Mouse (Mus musculus) cerebral cortex, adult 2 months (tissue): ENCODE measurements around the gene Prune2.

Experiments used
- WGBS: fragments of 180-500 bp; shearing (Covaris S2); methylation state at CpG from one replicate; pipeline ENCODE4 v1.1.7; 2018; 5-methylcytosine and 5-hydroxymethylcytosine counted together

The Prune2 gene

DNA sequence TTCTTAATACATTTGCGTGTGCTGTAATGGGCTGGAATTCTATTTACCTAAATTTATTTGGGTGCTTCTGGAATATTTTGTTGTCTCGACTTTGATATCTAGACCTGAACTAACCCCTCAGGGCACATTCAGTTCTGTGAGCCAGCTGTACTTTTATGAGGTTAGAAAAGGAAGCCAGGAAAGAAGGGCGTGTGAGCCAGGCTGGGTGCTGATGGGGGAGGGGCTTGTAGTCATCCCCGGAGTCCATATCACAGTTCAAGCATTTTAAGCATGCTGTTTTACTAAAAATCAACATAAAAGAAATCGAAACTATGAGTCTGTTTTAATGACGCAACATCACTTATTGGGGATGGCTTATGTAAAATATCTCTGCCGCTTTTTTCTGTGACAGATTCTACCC lies 42.0 kb downstream of the Prune2 start:
- WGBS, result 84% methylated on average over 7 of the region's 7 CpGs

DNA sequence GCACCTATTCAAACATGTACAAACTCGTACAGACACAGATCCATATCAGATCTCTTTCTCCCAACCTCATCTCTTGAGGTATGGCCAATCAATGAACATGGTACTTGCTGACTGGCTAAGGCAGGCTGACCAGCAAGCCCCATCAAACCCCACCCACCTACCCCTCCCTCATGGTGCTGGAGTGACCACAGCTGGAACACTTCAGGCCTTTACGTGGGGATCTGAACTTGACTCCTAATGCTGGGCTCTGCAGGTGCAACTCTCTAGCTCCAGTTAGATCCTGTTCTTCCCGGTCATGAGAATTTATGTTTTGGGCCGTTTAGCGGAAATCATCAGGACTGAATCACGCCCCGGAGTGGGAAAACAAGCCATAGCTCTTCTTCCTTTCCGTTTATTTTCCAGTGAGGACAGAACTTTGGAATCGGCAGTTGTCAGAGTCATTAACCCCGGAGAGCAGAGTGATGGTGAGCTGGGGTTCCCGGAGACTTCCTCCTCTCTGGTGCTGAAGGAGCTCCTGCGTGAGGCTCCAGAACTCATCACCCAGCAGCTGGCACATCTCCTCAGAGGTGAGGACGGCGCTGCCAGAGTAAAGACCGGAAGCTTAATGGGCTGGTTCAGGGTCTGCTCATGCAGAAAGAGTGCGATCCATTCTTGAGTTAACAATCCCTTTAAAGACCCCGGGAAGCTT lies 50.4 kb downstream of the Prune2 start:
- WGBS, result 82% methylated on average over 17 of the region's 17 CpGs

DNA sequence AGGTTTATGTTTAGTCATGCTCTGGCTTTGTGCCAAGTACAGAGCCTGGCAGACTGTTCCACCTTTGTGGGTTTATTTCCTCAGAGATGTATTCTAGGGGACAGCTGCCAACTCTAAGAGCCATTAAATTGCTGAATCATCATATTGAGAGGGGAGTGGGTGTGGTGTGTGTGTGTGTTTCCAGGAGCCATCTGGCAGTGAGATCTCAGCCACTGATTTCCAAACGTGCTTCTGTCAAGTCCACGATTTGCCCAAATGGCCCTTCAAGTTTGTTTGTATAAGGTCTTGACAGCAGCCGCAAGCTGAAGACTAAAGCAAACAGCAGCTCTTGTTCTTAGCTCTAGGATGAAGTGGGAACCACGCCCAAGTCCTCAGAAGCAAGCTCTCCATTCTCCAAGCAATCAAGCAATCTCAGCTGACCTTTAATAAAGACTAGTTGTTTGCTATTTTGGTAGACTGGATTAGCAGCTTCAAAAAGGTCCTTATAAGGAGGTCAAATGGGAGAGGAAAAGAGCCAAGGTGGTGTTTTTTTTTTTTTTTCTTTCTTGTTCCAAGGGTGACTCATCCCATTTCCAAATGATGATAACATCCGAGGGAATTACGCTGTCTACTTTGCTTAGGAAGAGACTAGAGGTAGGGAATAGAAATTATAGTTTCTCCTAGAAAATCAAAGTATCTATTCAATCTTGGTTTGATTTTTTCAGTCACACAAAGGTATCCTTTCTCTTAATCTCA lies 55.5 kb downstream of the Prune2 start:
- 17% methylated on average over 6 of the region's 6 CpGs for WGBS

DNA sequence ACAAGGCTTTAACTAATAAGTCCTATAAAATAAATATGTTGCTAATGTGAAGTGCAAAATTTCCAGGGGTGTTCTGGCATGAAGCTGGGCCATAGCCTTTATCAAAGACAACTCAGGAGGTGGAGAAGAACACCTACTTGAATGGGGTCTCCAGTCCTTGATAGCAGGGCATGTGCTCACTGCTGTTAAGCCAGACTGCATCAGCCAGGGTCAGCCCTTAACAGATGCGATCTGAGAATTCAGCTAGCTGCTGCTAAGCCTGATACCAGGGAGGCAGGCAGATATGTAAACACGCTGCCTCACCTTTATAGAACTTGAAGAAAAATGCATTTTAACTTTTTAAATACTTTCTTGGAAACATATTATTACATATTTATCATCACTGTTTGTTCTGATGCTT lies 57.2 kb downstream of the Prune2 start:
- 83% methylated on average over 2 of the region's 2 CpGs for WGBS

DNA sequence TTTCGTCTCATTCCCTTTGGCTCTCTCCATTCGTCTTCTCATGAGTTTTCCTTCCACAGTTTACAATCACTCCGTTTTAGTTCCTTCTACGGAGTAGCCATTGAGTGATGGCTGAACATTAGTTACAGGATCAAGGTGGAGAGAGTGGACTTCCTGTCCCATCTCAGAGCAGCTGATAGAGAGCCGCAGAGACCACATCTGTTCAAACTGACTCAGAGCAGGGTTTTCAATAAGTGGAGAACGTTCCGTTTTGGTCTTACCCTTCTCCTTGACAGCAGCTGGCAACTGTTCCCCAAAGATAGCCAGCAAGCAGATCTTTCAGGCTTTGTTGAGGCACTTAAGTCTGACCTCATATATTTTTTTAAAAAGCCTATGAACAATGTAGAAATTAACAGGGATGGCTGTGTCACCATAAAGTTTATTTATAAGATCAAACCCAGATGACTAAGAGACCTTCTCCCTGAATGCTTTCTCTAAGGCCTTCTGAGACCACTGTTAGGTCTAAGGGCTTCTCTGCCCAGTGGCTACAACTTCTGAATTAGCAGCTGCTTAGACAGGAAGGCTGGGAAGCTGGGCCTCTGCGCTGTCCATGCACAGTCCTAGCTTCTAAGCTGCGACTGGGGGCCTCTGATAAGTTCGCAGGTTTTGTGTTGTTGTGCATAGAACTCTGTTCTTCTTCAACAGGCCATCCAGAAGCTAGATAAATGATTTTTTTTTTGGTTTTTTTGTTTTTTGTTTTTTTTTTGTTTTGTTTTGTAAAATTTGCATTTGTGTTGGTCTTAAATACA lies 58.6 kb downstream of the Prune2 start:
- WGBS, result 74% methylated on average over 10 of the region's 10 CpGs

DNA sequence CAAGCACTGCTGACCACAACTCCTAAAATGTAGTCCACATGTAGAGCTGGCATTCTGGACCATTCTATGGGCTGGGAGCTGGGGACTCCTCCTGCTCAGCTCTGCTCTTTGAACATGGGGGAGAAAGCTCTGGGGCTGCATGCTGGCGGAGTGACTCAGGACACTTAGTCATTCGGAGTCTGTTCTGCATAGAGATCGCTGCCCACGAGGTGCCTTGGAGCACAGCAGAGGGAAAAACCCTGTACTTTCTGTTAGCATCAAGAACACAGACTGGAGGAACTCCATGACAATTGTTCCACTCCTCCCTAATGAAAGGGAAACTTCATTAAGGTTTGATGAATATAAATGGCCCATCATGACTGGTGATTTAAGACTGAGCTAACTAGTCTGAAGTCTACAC lies 68.8 kb downstream of the Prune2 start:
- WGBS, result 59% methylated on average over 4 of the region's 4 CpGs

DNA sequence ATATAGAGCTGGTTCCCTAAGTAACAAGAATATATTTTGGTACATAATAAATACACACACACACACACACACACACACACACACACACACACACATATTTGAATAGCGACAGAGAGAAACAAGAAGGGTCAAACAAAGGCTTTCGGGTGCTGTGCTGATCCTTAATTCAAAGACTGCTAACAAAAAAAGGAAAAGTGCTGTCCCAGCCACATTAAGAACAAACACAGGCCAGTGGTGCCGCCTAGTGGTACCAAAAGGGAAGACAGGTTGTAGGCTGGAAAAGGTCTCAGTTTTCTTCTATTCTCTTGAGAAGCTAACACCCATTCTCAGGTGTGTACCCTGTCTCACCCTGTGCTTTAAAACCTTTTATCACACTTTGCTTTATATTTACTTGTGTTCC lies 74.4 kb downstream of the Prune2 start:
- 8% methylated on average over 3 of the region's 3 CpGs for WGBS

DNA sequence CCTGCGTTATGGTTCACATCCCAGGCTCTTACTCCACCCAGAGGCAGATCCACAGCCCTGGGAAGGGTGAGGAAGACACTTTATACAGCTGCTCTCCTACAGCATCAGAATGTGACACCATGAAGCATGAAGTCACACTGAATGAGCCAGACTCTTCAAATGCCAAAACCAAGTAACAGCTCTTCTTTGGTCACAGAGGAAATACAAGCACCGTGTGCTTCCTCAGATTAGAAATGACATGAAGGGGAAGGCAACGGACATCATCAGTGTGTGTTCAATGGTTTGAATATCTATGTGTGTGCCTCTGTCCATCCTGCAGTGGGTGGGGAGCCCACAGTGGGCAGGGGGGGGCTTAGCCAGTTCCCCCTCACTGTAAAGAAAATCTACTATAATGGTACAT lies 76.4 kb downstream of the Prune2 start:
- 68% methylated on average over 3 of the region's 3 CpGs for WGBS

DNA sequence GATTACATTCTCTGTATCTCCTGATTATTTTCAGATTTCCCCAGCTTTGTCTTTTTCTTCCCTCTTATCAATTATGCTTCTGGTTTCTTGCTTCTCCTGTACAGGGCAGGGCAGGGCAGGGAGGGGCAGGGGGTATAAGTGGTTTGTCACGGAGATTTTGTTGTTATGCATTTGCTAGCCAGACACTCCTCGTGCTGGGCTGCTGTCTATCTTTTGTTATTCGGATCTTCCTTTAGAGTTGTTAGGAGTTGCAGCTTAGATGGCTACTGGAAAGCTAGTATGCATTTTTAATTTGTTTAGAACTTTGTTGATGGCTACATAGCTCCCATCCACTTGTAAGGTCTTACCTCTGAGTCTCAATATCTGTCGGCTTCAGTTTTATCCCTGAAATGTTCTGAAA lies 91.0 kb downstream of the Prune2 start:
- 86% methylated on average over 4 of the region's 4 CpGs for WGBS

DNA sequence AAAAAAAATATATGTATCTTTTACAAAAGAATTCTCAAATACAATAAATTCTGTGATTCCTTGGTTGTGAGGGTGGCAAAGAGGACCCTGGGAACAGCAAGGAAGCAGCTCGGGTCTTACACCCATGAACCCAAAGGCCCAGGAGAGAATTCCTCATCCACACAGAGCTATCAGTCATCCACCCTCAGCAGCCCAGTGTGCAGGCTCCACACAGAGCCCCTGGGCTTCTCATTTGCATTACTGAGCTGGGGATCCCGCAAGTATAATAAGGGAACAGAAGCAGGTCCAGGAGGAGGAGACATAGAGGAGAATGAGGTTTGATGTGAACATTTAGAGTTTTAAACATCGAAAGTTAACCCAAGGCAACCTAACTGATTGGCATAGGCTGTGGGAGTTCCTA lies 100.0 kb downstream of the Prune2 start:
- WGBS, result 66% methylated on average over 3 of the region's 3 CpGs

DNA sequence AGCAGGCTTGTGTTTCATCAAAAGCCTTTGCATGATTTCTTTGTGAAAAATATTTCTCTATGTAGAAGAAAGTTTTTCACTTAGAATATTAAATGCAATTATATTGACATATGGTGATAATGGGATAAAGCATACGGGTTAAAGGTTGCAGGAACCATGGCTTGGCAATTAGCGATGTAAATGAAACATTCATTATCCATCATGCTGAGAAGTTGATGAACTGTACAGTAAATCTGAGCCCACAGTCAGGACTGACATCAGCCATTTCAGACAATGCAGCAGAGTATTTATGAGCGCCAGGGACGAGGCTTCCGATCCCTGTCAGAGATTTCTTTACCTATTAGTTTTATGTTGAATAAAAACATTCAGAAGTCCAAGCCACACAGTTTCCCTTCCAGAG lies 104.2 kb downstream of the Prune2 start:
- 81% methylated on average over 5 of the region's 5 CpGs for WGBS

DNA sequence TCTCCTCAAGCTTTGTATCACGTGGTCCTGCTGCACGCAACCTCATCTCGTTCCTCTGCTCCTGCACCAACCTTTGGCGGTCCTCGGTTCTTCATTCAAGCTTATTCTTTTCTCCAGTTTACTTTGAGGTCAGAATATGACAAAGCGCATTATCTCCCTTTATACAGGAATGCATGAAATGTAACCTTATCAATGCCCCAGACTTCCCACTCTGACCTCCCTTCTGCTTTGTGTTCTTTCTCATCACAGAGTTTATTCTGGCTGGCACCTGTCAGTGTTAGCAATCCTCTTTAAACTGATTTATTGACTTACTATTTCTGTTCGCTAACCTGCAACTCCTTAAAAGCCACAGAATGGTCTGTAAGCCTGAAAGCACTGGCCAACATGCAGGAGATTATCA lies 113.1 kb downstream of the Prune2 start:
- WGBS, result 92% methylated on average over 7 of the region's 7 CpGs

DNA sequence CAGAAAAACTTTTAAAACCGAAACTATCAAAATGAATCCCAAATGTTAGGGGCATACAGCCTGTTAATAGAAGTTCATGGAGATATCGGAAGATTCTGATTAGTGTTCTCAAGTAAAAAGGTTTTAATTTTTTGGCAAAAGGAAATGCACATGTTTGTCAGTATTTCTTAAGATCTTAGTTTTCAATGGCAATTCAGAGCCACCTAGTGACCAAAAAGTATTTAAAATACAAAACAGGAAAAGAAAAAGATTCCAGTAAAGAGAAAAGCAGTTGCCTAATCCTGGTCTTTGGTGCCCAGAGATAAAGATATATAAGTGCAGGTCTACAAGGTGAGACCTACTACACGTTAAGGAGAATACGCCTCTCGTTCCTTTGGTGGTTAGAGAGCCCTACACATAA lies 115.3 kb downstream of the Prune2 start:
- WGBS, result 89% methylated on average over 5 of the region's 5 CpGs

DNA sequence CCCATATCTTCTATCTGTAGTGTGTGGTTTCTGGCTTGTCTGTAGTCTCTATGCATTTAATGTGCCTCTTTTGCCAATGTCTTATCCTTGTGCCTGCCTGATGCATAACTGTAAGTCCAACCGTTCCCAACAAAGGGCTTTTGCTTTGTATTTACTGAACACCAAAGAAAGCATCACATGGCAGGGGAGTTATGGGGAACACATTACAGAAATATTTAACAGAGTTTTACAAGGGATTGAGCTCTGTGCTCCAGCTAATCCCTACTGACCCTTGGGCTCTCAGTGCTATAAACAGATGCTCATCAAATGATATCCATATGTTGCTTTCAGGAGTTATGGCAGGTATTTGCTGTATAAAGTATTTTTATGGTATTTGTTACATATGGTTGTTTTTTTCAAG lies 116.3 kb downstream of the Prune2 start:
- WGBS, result 81% methylated on average over 1 of the region's 1 CpGs

DNA sequence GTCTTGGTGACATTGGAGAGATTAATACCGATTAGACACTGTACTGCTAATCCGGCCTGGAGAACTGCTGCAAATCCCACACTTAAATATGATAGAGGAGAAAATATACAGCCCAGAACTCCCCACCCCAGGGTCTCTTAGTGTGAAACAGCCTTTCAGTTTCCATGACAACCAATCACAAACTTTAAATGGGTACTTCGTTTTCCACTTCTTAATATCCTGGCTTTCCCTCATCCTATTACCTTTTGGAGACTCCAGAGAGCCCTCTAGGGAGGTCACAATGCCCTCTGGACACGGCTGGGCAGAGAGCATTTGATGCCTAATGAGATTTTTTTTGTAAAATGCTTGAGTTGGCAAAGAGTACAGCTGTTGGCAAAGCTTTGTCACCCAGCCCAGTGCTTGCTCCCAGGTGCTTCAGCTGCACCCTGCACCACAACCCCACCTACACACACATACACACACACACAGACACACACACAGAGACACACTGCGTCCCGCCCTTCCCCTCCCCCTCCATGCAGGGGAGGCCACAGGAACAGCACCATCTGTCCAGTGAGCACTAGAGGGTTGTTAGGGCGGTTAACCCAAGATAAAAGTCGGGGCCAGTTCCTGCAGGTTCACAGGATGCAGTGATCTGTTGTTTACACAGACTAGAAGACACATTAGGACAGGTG lies 122.9 kb downstream of the Prune2 start:
- WGBS, result 64% methylated on average over 8 of the region's 8 CpGs

DNA sequence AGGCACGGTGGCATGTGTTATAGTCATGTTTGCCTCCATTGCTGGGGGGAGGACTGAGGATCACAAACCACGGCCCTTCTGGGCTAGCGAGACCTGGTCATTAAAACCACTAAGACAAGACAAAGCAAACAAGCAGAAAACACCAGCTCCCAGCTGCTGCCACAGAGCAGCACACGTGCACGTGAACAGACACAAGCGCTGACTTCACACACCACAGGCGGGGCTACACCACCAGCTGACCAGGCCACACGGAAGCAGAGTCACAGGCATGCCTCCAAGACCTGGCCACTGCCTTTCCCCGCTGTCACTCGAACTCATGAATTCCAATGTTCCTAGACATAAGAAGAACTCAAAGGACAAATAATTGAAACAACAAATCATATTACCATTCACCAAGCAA lies 125.5 kb downstream of the Prune2 start:
- WGBS, result 85% methylated on average over 10 of the region's 10 CpGs

DNA sequence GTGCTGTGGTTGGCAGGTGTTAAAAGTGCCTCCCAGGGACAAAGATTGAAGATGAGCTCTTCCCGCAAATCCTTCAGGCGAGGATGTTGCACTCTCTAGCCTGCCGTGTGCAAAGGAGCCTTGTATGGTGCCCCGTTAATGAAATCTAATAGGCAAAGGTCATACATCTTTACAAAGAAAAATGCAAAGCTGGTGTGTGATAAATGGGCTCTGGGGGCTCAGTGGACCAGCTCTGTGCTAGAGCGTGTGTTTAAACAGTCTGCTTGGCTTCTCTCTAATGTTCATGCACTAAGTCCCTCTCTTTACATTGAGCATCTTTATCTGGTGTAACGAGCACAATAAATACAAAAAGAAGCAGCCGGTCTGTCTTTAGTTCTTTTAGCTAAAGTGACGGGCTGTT lies 138.1 kb downstream of the Prune2 start:
- WGBS, result 65% methylated on average over 8 of the region's 8 CpGs

DNA sequence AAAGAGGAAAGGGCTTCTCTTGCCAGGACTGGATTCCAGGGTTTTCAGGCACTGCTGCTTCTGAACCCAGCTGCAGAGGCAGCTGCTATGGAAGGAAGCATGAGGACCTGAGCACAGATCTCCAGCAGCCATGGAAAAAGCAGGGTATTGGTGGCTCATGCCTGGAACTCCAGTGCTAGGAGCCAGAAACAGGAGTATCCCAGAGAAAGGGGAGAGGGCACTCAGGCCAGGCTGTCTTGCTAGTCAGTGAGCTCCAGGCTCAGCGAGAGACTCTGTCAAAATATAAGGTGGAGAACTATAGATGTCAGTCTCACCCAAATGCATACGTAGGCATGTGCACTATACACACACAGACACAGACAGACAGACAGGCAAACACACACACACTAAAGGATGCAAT lies 140.4 kb downstream of the Prune2 start:
- 96% methylated on average over 2 of the region's 2 CpGs for WGBS

DNA sequence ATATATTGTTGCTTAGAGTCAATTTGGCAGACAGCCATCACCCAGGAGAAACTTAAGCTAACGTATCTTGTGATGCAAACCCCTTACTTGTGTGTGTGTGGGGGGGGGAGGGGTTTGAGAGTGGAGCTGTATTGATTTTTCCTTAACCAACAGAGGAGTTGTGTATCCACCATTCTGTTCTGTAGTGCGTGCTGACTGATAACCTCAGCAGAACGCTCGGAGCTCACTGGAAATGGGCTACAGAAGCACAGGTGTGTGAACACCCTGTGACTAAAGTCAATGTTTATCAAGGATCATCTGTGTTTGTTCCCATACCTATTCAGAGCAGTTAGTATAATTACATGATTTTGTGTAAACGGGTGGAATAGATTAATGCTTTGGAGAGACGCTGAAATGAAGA lies 141.3 kb downstream of the Prune2 start:
- 78% methylated on average over 6 of the region's 6 CpGs for WGBS

DNA sequence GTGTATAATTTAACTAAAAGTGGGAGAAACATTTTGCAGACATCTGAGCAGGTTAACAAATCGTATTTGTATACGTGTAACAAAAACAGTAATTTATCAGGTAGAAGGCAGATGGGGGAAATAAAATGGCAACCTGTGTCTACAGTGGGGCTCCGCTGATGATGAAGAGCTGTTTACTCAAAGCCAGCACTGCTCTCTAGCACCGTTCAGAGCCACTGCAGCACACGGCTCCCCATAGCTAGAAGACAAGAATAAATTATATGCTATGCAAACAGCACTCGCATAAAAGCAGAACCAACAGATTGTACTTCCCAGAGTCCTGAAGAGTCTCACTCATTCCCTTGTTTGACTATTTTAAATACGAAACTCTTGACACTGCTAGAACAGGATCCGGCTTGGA lies 152.9 kb downstream of the Prune2 start:
- 64% methylated on average over 8 of the region's 8 CpGs for WGBS

DNA sequence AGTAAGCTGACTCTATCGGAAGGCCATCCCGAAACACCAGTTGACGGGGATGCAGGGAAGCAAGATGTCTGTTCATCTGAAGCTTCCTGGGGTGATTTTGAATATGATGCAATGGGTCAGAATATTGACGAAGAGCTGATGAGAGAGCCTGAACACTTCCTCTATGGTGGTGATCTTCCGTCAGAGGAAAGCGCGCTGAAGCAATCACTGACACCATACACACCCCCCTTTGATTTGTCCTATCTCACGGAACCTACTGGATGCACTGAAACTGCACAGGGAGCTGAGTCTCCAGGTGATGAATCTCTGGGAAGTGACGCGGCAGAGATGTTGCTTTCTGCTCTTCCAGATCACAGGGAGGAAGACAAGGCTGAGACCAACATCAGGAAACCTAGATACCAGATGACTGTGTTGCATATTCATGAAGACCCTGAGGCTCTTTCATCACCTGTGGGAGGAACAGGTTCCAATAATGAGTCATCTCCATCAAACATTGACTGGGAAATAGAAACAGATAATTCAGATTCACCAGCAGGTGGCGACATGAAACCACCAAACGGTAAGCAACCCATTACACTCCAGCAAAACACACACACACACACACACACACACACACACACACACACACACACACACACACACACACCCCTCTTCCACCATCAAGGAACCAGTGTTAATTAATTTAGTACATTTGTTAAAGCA lies 168.3 kb downstream of the Prune2 start:
- WGBS, result 63% methylated on average over 12 of the region's 12 CpGs

DNA sequence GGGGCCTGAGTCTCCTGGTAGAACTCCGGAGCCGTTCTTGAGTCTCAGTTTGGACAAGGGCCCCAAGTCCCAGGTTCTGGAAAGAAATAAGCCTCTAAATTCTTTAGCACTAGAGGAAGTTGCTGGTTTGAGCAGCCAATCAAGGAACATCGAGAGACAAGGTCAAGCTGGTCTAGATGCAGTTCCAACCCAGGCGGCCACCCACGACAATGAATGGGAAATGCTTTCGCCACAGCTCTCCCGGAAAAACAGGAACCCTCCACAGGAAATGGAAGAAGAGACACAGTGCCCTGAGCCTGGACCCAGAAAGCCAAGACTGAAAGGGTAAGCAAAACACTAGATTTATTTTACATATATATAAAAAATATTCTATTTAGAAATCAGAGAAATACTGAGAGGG lies 169.5 kb downstream of the Prune2 start:
- WGBS, result 87% methylated on average over 7 of the region's 7 CpGs
